Mouse (Mus musculus): Measurements from ENCODE around the gene Slc17a1. TPM values are rescaled to one million over a fixed set of nuclear protein-coding genes. Genes with fewer than 3 reads are reported as not detected.

Slc17a1 gene
- polyA plus RNA-seq, 1 experiment: not detected

Other genes starting within 250 kb of the Slc17a1 start
- 2.6 and 3.4 TPM in 2 replicates for gene Hist1h2be, start 246.6 kb upstream of the Slc17a1 start, polyA plus RNA-seq (2012; rRNA removed)
- gene Hist1h1e, start 245.2 kb upstream of the Slc17a1 start, polyA plus RNA-seq (2012; rRNA removed): 1.1 and 2.4 TPM in 2 replicates
- 0.45 and 0.86 TPM in 2 replicates for gene Hist1h2ac, start 183.8 kb upstream of the Slc17a1 start, polyA plus RNA-seq (2012; rRNA removed)
- 193 and 203 TPM in 2 replicates for gene Hist1h2bc, start 183.6 kb upstream of the Slc17a1 start, polyA plus RNA-seq (2012; rRNA removed)
- not detected in 2 replicates for gene Hist1h1t, start 171.9 kb upstream of the Slc17a1 start, polyA plus RNA-seq (2012; rRNA removed)
- 0.47 and 1.7 TPM in 2 replicates for gene Hist1h4c, start 169.3 kb upstream of the Slc17a1 start, polyA plus RNA-seq (2012; rRNA removed)
- gene Hfe, start 156.9 kb upstream of the Slc17a1 start, polyA plus RNA-seq (2012; rRNA removed): 13.8 and 14.8 TPM in 2 replicates
- gene Hist1h1c, start 128.9 kb upstream of the Slc17a1 start, polyA plus RNA-seq (2012; rRNA removed): 125 and 170 TPM in 2 replicates
- 0.48 and 0.84 TPM in 2 replicates for gene Hist1h3c, start 122.1 kb upstream of the Slc17a1 start, polyA plus RNA-seq (2012; rRNA removed)
- 0.43 and 0.49 TPM in 2 replicates for gene Hist1h2bb, start 121.0 kb upstream of the Slc17a1 start, polyA plus RNA-seq (2012; rRNA removed)
- 0.60 TPM in 1 of 2 replicates, not detected in the other for gene Hist1h2ab, start 116.6 kb upstream of the Slc17a1 start, polyA plus RNA-seq (2012; rRNA removed)
- 0.48 and 0.52 TPM in 2 replicates for gene Hist1h3b, start 115.5 kb upstream of the Slc17a1 start, polyA plus RNA-seq (2012; rRNA removed)
- 0.75 and 0.94 TPM in 2 replicates for gene Hist1h4b, start 110.7 kb upstream of the Slc17a1 start, polyA plus RNA-seq (2012; rRNA removed)
- gene Hist1h4a, start 106.5 kb upstream of the Slc17a1 start, polyA plus RNA-seq (2012; rRNA removed): 0.48 and 1.2 TPM in 2 replicates
- 0.34 and 0.66 TPM in 2 replicates for gene Hist1h3a, start 105.4 kb upstream of the Slc17a1 start, polyA plus RNA-seq (2012; rRNA removed)
- not detected in 2 replicates for gene Hist1h1a, start 104.1 kb upstream of the Slc17a1 start, polyA plus RNA-seq (2012; rRNA removed)
- 0.25 and 0.36 TPM in 2 replicates for gene Trim38, start 97.8 kb upstream of the Slc17a1 start, polyA plus RNA-seq (2012; rRNA removed)
- not detected in 2 replicates for gene Slc17a2, start 60.8 kb upstream of the Slc17a1 start, polyA plus RNA-seq (2012; rRNA removed)
- not detected in 2 replicates for gene Slc17a3, start 28.3 kb upstream of the Slc17a1 start, polyA plus RNA-seq (2012; rRNA removed)
- 0.04 and 0.06 TPM in 2 replicates for gene Slc17a4, start 47.3 kb downstream of the Slc17a1 start, polyA plus RNA-seq (2012; rRNA removed)
- gene Hist1h2ba, start 66.4 kb downstream of the Slc17a1 start, polyA plus RNA-seq (2012; rRNA removed): not detected in 2 replicates
- gene Hist1h2aa, start 66.7 kb downstream of the Slc17a1 start, polyA plus RNA-seq (2012; rRNA removed): not detected in 2 replicates
- gene Scgn, start 123.5 kb downstream of the Slc17a1 start, polyA plus RNA-seq (2012; rRNA removed): not detected in 2 replicates

Measured in urinary bladder, adult 2 months (tissue).